Mouse (Mus musculus) urinary bladder, postnatal 10 days (tissue): Measurements from ENCODE around the gene Slc6a16.

ENCODE experiments used
- DNase-seq: peaks from one replicate; pipeline ENCODE4 v3.0.0; 2022; ENCODE audit warnings: low spot score

The Slc6a16 gene

GRCm38 (mm10) chr7:45312686-45313453 lies 72.0 kb downstream of the Slc6a16 start:
- no peak for DNase-seq

- DNase-seq: no peak
These were observed 72.6 kb downstream of the Slc6a16 start for GRCm38 (mm10) chr7:45313495-45313894.

GRCm38 (mm10) chr7:45315182-45315701 lies 74.4 kb downstream of the Slc6a16 start:
- no peak for DNase-seq

DNA sequence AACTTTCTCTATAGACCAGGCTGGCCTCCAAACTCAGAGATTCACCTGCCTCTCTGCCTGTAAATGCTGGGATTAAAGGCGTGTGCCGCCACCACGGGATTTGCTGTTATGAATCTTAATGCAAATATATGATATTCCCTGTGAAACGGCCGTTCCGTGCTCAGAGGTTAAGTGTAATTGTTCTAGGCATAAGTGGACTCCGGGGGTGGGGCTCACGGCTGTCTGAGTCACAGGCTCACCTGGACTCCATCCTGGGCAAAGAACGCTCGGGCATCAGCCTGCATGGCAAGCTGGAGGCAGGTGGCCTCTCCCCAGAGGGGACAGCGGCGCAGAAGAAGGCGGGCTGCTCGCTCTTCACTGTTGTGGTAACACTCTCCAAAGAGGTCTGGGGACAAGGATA lies 75.7 kb downstream of the Slc6a16 start:
- no peak for DNase-seq

DNA sequence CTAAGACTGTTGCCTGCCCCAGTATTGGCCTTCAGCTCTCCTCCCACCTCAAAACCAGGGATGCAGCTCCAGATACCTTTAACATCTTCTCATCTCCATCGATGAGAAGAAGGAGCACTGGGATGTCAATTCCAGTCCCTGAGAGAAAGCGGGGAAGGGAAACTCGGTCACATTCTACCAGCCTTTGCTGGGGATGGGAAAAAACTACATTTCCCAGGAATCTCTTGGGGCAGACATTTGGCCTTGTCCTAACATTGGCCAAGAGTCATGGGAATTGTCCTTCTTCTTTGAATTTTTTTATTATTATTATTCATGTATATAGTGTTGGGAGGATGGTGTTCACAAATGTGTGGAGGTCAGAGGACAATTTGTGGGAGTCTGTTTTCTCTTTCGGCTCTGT lies 81.4 kb downstream of the Slc6a16 start:
- DNase-seq: no peak
